Mouse (Mus musculus): ENCODE results near the gene Cd151. TPM values are rescaled to one million over a fixed set of nuclear protein-coding genes. Genes with fewer than 3 reads are reported as not detected.

Gene Cd151
- polyA plus RNA-seq, 1 experiment from 2014 or later = 36.4 TPM

DNA sequence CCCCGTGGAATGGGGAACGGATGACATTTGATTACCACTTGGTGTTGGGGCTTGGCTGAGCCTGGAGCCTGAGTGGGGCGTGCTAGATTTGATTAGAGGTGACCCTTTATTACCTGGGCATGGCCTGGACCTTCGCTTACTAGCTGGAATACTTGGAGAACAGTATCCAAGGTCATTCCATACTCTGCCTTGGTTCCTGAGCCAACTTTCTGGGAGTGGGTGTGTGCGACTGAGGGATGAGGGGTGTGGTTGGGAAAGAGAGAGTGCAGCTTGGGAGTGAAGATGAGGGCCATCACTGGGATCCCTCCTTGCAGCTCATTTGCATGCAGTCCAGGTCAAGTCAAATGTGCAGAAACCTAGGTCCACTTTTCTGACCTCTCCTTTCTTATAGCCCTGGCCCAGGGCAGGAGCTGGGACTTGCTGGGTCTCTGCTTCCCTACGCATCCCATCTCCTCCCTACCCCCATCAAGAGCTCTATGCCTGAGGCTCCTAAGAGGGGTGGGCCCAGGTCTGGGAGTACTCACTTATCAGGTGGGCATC, 16.0 kb downstream of the Cd151 start:
- H3K4me3 ChIP-seq (ENCODE audit: low read length) = no peak overlapping the region
- ATAC-seq (ENCODE audit: low read depth) = no peak
- no peak overlapping the region for H3K4me2 ChIP-seq (ENCODE audit: low read depth, low read length)
- H3K9me3 ChIP-seq (ENCODE audit: control insufficient read depth, low read length) = no peaks in the 10 kb centered on the region
- WGBS = 82% methylated on average over 6 of the region's 6 CpGs
- H3K4me1 ChIP-seq (replicated peaks; ENCODE audit: control insufficient read depth, insufficient read depth, low read length) = peaks cover 23% of the 10 kb centered on the region
- H3K27me3 ChIP-seq (ENCODE audit: control insufficient read depth, insufficient read depth, low read depth, low read length) = peaks cover 4% of the 10 kb centered on the region
- H3K36me3 ChIP-seq (ENCODE audit: control insufficient read depth, insufficient read depth, low read length) = no peaks in the 10 kb centered on the region
- no peak overlapping the region for H3K9ac ChIP-seq (ENCODE audit: low read length)
- H3K27ac ChIP-seq (ENCODE audit: low read length) = no peak overlapping the region

DNA sequence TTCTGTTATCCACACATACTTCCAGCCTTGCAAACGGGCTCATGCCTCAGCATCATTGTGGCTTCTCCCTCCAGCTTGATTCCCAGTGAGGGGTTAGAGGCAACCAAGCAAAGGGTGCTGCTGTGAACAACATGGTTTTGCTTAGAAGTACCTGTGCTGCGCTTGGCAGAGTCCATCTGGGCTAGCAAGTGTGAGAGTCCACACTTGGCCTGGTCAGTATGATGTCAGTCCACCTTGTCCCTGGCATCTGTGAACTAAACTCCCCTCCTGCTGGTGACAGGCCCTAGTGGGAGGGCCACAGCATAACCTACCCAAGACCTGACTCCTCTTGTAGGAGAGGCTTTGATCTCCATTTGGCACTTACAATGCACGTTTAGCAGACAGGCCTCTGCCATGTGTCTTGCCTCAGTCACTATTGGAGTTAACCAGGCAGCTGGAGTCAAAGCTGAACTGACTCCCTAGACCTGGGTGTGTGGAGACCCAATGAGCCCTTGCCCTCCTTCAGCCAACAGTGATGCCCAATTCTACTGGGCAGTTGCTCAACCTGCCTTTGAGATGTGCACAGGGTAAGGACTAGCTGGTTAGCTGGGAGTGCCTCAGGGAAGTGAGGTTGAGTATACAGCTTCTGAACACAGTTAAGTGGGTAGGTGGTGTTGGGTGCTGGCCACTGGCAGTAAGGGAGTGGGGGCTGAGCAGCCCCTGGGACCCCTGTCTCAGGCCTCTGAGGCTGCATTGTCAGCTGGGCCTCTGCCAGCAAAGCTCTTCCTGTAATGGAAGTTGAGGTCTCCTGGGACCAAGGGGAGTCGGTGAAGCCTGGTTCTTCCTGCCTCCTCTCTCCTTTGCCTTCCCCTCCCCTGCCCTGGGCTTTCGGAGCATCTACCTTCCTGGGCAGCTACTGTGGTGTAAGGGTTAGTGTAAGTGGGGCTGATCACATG, 17.3 kb downstream of the Cd151 start:
- Histone ChIP-seq H3K9me3 (ENCODE audit: control insufficient read depth, low read length) (no peaks in the 10 kb centered on the region), H3K9ac (ENCODE audit: low read length) (no peak overlapping the region), H3K27me3 (ENCODE audit: control insufficient read depth, insufficient read depth, low read depth, low read length) (peaks cover 4% of the 10 kb centered on the region), H3K4me2 (ENCODE audit: low read depth, low read length) (no peak overlapping the region), H3K27ac (ENCODE audit: low read length) (no peak overlapping the region), H3K4me3 (ENCODE audit: low read length) (no peak overlapping the region), H3K4me1 (replicated peaks; ENCODE audit: control insufficient read depth, insufficient read depth, low read length) (peaks cover 19% of the 10 kb centered on the region), H3K36me3 (ENCODE audit: control insufficient read depth, insufficient read depth, low read length) (no peaks in the 10 kb centered on the region)
- no peak for ATAC-seq (ENCODE audit: low read depth)
- 68% methylated on average over 5 of the region's 5 CpGs for WGBS

DNA sequence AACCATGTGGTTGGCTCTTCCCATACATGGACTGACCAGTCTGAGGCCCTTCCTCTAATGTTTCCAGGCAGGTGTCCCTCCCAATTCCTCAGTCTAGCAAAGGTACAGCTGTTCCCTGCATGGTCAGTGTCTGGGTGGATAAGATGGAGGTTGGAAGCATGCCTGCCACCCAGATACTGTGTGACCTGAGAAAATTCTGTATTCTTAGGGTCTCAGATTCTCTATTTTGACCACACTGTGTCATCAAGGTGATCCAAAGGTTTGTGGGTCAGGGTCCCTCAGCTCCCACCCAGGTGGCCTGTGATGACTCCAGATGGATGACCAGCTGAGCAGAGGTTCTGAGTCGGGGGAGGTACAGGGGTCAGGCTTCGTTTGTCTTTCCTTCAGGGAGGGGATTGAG, 18.0 kb downstream of the Cd151 start:
- ATAC-seq (ENCODE audit: low read depth) = no peak
- peaks cover 19% of the 10 kb centered on the region for H3K4me1 ChIP-seq (replicated peaks; ENCODE audit: control insufficient read depth, insufficient read depth, low read length)
- no peaks in the 10 kb centered on the region for H3K9me3 ChIP-seq (ENCODE audit: control insufficient read depth, low read length)
- H3K27me3 ChIP-seq (ENCODE audit: control insufficient read depth, insufficient read depth, low read depth, low read length) = peaks cover 4% of the 10 kb centered on the region
- H3K36me3 ChIP-seq (ENCODE audit: control insufficient read depth, insufficient read depth, low read length) = no peaks in the 10 kb centered on the region
- H3K9ac ChIP-seq (ENCODE audit: low read length) = no peak overlapping the region
- H3K4me3 ChIP-seq (ENCODE audit: low read length) = no peak overlapping the region
- no peak overlapping the region for H3K27ac ChIP-seq (ENCODE audit: low read length)
- H3K4me2 ChIP-seq (ENCODE audit: low read depth, low read length) = no peak overlapping the region
- 61% methylated on average over 2 of the region's 2 CpGs for WGBS

DNA sequence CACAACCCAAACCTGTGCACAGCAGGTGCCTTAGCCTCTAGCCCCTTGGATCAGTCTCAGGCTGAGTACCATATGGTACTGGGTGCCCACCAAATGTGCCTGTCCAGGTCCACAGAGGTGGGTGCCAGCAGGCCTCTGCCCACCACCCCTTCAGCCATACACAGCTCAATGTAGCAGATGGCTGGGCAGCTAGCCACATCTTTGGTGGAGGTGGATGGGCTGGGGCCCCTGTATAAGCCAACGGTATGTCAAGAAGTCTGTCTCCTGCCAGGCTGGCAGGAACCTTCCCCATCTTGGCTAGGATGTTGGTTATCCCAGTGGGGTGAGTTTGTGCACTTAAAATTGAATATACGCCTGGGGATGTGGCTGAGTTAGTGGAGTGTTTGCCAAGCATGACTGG, 18.4 kb downstream of the Cd151 start:
- Histone ChIP-seq H3K4me3 (ENCODE audit: low read length) (no peak overlapping the region), H3K4me2 (ENCODE audit: low read depth, low read length) (no peak overlapping the region), H3K9ac (ENCODE audit: low read length) (no peak overlapping the region), H3K27me3 (ENCODE audit: control insufficient read depth, insufficient read depth, low read depth, low read length) (peaks cover 4% of the 10 kb centered on the region), H3K4me1 (replicated peaks; ENCODE audit: control insufficient read depth, insufficient read depth, low read length) (peaks cover 19% of the 10 kb centered on the region), H3K9me3 (ENCODE audit: control insufficient read depth, low read length) (no peaks in the 10 kb centered on the region), H3K36me3 (ENCODE audit: control insufficient read depth, insufficient read depth, low read length) (no peaks in the 10 kb centered on the region), H3K27ac (ENCODE audit: low read length) (no peak overlapping the region)
- 72% methylated on average over 2 of the region's 2 CpGs for WGBS
- ATAC-seq (ENCODE audit: low read depth) = no peak

DNA sequence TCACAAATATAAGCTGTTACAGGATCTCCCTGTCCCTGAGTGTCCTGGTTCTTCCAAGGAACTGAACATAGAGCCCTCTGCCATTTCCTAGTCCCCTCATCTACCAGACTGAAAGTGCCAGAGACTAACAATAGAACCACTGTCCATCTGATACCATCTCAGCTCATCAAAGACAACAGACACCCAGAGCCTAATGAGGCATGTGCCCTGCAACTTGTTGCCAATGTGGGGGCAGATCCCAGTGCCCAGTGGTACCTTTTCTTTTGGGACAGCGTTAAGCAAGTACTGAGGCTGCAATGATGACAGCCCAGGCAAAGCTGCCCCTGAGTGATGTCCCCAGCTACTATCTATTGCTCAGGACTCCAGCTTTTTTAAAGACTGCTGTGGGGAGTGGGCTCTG, 19.0 kb downstream of the Cd151 start:
- H3K4me1 ChIP-seq (replicated peaks; ENCODE audit: control insufficient read depth, insufficient read depth, low read length) = peaks cover 15% of the 10 kb centered on the region
- 92% methylated on average over 1 of the region's 1 CpGs for WGBS
- ATAC-seq (ENCODE audit: low read depth) = no peak
- H3K9me3 ChIP-seq (ENCODE audit: control insufficient read depth, low read length) = no peaks in the 10 kb centered on the region
- no peak overlapping the region for H3K4me3 ChIP-seq (ENCODE audit: low read length)
- no peak overlapping the region for H3K9ac ChIP-seq (ENCODE audit: low read length)
- peaks cover 4% of the 10 kb centered on the region for H3K27me3 ChIP-seq (ENCODE audit: control insufficient read depth, insufficient read depth, low read depth, low read length)
- H3K27ac ChIP-seq (ENCODE audit: low read length) = no peak overlapping the region
- H3K4me2 ChIP-seq (ENCODE audit: low read depth, low read length) = no peak overlapping the region
- H3K36me3 ChIP-seq (ENCODE audit: control insufficient read depth, insufficient read depth, low read length) = no peaks in the 10 kb centered on the region

DNA sequence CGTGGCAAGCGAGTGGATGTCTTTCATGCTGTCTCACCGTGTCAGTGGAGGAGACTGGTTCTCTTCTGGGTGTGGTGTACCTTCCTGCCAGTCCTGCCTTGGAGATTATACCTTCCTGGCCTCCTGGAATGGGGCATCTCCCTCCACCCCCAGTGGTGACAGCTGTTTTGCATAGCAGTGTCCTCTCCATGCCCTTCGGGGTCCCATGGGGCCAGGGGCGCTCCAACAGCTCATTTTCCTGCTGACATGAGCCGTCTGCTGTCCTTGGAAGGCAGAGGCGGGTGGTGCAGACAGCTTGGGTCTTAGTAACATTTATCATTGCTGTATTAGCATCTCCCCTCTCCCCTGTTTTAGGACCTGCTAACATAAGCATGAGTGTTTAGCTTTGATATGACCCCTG, 19.9 kb downstream of the Cd151 start:
- Histone ChIP-seq H3K4me2 (ENCODE audit: low read depth, low read length) (no peak overlapping the region), H3K36me3 (ENCODE audit: control insufficient read depth, insufficient read depth, low read length) (no peaks in the 10 kb centered on the region; the same call in 1 of the 2 replicates), H3K27me3 (ENCODE audit: control insufficient read depth, insufficient read depth, low read depth, low read length) (peaks cover 4% of the 10 kb centered on the region), H3K4me3 (ENCODE audit: low read length) (no peak overlapping the region), H3K9ac (ENCODE audit: low read length) (no peak overlapping the region), H3K9me3 (ENCODE audit: control insufficient read depth, low read length) (no peaks in the 10 kb centered on the region), H3K27ac (ENCODE audit: low read length) (no peak overlapping the region), H3K4me1 (replicated peaks; ENCODE audit: control insufficient read depth, insufficient read depth, low read length) (peaks cover 8% of the 10 kb centered on the region)
- 60% methylated on average over 7 of the region's 7 CpGs for WGBS
- ATAC-seq (ENCODE audit: low read depth) = no peak

DNA sequence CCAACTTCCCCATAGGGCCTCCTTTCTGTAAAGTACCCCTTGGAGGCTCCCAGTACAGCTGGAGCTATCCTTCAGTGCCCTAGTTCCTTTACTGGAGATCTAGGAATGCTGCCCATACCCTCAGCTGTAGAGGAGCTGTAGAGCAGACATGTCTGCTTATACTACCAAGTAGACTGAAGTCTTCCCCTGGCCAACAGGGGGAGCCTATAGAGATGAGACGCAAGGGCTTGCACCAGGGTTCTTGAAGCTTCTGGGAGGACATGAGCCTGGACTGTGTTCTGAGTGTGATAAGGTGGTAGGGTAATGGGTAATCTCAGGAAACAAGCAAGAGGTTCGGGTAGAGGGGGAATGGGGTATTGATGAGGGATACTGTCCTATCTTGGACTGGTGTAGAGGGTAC, 24.0 kb downstream of the Cd151 start:
- Histone ChIP-seq H3K36me3 (ENCODE audit: control insufficient read depth, insufficient read depth, low read length) (peaks cover 5% of the 10 kb centered on the region), H3K9me3 (ENCODE audit: control insufficient read depth, low read length) (no peaks in the 10 kb centered on the region), H3K27me3 (ENCODE audit: control insufficient read depth, insufficient read depth, low read depth, low read length) (no peaks in the 10 kb centered on the region), H3K27ac (ENCODE audit: low read length) (no peak overlapping the region), H3K4me3 (ENCODE audit: low read length) (no peak overlapping the region), H3K4me2 (ENCODE audit: low read depth, low read length) (no peak overlapping the region), H3K4me1 (replicated peaks; ENCODE audit: control insufficient read depth, insufficient read depth, low read length) (no peaks in the 10 kb centered on the region), H3K9ac (ENCODE audit: low read length) (no peak overlapping the region)
- WGBS = 77% methylated on average over 2 of the region's 2 CpGs
- no peak for ATAC-seq (ENCODE audit: low read depth)

DNA sequence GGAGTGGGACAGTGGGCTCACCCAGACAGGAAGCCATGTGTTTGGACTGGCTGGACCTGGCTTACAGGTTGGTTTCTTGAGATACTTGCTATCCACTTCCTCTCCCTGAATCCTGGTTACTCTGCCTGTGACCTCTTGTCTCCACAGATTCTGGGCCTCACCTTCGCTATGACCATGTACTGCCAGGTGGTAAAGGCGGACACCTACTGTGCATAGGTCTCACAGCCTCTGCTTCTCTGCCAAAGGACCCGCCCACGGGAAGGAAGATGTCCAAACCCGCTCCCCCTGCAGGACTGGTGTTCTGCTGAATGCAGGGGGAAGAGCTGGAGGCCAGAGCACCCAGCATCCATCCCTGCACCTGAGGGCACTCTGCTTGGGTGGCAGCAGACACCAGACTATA, 25.5 kb downstream of the Cd151 start:
- WGBS = 81% methylated on average over 5 of the region's 5 CpGs
- ATAC-seq (ENCODE audit: low read depth) = no peak
- Histone ChIP-seq H3K9ac (ENCODE audit: low read length) (no peak overlapping the region), H3K27me3 (ENCODE audit: control insufficient read depth, insufficient read depth, low read depth, low read length) (no peaks in the 10 kb centered on the region), H3K4me1 (replicated peaks; ENCODE audit: control insufficient read depth, insufficient read depth, low read length) (no peaks in the 10 kb centered on the region), H3K27ac (ENCODE audit: low read length) (no peak overlapping the region), H3K4me3 (ENCODE audit: low read length) (no peak overlapping the region), H3K36me3 (ENCODE audit: control insufficient read depth, insufficient read depth, low read length) (peaks cover 5% of the 10 kb centered on the region), H3K4me2 (ENCODE audit: low read depth, low read length) (no peak overlapping the region), H3K9me3 (ENCODE audit: control insufficient read depth, low read length) (no peaks in the 10 kb centered on the region)

DNA sequence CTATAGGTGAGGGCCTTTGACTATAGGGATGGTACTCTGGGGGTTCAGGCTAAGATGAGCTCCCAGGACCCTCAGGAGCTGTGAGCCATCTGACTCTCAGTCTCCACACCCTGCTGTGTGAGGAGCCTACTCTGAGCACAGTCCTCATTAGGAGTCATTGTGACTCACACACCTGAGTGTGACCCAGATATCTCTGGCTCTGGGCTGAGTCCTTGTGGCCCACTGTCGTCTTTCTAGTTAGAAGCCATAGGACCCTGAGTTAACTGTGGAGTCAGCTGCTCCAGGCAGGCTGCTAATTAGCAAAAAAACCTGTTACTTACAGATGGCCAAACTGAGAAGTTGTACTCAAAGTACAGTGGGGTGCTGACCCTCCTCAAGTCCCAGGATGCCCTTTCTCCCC, 26.5 kb downstream of the Cd151 start:
- 81% methylated on average over 1 of the region's 1 CpGs for WGBS
- H3K4me1 ChIP-seq (replicated peaks; ENCODE audit: control insufficient read depth, insufficient read depth, low read length) = no peaks in the 10 kb centered on the region
- H3K27ac ChIP-seq (ENCODE audit: low read length) = no peak overlapping the region
- peaks cover 5% of the 10 kb centered on the region for H3K36me3 ChIP-seq (ENCODE audit: control insufficient read depth, insufficient read depth, low read length)
- H3K27me3 ChIP-seq (ENCODE audit: control insufficient read depth, insufficient read depth, low read depth, low read length) = no peaks in the 10 kb centered on the region
- no peaks in the 10 kb centered on the region for H3K9me3 ChIP-seq (ENCODE audit: control insufficient read depth, low read length)
- H3K4me2 ChIP-seq (ENCODE audit: low read depth, low read length) = no peak overlapping the region
- no peak overlapping the region for H3K9ac ChIP-seq (ENCODE audit: low read length)
- ATAC-seq (ENCODE audit: low read depth) = no peak
- H3K4me3 ChIP-seq (ENCODE audit: low read length) = no peak overlapping the region
